Mouse (Mus musculus): ENCODE data around the gene Olfr692. TPM values are rescaled to one million over a fixed set of nuclear protein-coding genes. Genes with fewer than 3 reads are reported as not detected.
A peak's percentile ranks its signal among the peaks of the same experiment; 100 is the strongest.
"Not testable (repeated sequence)": the region's sequence is repeated elsewhere in the genome, so short reads cannot be mapped to it uniquely, and the experiment has no call there.

Gene Olfr692
- total RNA-seq (2021) = not detected
- long read RNA-seq, experiment 1 = 0 reads
- long read RNA-seq, experiment 2 = 0 reads

DNA sequence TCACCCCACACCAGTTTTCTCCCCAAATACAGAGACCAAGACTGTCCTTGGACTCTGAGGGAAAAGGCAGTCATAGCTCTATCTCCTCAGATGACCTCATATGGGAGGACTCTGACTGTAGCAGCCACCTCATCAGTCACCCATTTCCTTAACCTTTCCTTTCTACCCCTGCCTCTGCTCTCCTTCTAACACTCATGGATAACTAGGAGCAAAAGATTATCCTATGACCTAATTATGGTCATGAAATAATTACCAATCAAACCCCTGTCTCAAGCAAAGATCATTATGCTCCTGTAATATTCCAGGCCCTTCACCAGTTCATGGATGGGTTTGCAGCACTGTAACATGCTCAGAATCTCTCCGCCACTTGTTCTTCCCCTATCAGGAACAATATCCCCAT is at the start of gene Olfr692:
Gene Olfr692, plus strand, starts transcription at position 301 of the 400 bp plus-strand sequence.
- DNase-seq = no peak

DNA sequence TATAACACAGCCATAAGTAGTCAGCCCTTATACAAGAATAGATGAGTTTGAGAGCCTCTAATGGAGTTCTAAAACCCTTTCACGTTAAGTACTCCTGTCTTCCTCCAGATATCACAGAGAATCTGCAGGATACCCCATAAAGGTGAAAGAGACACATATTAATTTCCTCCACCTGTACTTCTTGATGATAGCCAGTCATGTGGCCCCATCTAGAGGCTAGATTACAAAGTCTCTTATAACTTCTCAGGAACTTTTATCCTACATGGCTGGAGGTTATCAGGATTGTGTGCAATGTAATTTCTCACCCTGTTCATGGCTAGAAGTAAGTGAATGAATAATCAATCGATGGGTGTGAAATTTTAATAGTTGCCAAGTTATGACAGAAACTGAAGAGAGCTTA is 42.7 kb upstream of the Olfr692 start:
- no peak for DNase-seq

DNA sequence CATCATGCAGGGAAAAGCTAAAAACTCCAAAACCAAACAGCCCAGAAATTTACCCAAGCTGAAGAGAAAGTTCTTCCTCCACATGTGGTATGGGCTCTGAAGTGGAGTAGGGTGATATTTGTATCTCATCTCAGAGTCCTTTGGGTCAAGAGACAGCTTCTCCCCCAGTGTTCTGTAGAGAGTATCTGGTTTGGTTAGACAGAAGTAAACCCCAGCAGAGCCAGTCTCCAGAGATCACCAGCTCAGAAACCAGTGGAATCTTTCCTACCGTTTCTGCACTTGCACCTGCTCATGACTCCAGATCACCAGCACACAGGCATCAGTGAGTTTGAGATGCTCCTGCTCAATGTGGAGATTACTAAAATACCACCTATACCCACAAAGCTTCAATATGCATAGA is 34.0 kb upstream of the Olfr692 start, which contains the start of gene Olfr690:
Gene Olfr690, minus strand, starts transcription at position 101 of the 400 bp plus-strand sequence.
- no peak for DNase-seq

DNA sequence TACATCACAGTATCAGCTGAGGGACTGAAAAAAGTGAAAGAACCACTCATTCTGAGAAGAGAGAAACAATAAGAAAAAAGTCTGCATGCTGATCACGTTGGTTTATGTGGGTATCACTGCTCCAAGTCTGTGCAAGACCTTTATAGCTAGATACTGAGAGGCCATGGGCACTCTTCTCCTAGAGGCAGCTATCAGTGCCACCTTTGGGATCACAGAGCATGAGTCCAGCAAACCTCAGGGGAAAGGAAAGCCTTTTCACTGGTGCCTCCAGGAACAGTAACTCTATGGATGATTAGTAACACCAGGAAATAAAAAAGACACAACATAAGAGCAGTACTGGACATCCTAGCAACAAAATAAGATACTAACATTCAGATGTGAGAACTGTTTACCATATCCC is 25.9 kb upstream of the Olfr692 start, which contains the start of gene Olfr691:
Gene Olfr691, minus strand, starts transcription at position 101 of the 400 bp plus-strand sequence.
- DNase-seq = no peak

DNA sequence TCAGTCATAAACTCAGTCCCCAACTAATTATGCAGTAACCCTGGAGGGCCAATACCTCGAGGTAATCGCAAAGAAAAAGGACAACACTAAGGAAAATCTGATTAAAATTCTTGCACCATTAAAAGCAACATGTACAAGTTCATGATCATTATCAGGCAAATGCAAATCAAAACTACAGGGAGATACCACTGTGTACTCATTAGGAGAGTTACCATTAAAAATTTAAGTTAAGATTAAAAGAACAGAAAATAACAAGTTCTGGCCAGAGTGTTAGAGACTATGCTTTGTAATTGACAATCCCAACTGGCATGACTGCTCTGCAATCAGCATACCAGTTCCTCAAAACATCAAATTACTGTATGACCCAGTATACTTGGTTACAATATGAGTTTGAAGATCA is 25.3 kb upstream of the Olfr692 start:
- no peak for DNase-seq

DNA sequence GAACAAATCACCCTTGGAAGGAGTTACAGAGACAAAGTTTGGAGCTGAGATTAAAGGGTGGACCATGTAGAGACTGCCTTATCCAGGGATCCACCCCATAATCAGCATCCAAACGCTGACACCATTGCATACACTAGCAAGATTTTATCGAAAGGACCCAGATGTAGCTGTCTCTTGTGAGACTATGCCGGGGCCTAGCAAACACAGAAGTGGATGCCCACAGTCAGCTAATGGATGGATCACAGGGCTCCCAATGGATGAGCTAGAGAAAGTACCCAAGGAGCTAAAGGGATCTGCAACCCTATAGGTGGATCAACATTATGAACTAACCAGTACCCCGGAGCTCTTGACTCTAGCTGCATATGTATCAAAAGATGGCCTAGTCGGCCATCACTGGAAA is 12.0 kb upstream of the Olfr692 start:
- not testable (repeated sequence) for DNase-seq

DNA sequence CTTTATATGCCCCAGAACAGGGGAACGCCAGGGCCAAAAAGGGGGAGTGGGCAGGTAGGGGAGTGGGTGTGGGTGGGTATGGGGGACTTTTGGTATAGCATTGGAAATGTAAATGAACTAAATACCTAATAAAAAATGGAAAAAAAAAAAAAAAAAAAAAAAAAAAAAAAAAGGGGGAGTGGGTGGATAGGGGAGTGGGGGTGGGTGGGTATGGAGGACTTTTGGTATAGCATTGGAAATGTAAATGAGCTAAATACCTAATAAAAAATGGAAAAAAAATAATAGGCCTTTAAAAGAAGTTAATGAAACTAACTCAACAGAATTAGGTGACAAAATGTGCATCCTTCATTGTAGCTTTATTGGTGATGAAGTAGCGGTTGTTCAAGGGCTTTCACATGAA is 11.5 kb upstream of the Olfr692 start:
- not testable (repeated sequence) for DNase-seq

DNA sequence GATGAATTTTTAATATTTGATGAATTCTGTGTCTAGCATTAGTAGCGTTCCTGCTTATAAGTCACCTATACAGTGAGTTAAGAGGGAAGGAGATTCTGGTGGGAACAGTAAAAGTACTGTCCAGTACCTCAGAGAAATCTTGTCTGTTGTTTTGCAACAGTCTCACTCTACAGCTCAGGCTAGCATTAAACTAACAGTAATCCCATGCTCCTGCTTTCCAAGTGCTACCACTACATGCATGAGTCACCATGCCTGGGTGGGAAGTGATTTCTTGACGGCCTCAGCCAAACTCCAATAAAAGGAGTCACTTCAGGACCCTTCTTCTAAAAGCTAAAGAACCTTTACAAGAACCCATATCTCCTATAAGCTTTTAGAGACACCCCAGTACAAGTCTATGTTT is 6.3 kb upstream of the Olfr692 start:
- DNase-seq = no peak

DNA sequence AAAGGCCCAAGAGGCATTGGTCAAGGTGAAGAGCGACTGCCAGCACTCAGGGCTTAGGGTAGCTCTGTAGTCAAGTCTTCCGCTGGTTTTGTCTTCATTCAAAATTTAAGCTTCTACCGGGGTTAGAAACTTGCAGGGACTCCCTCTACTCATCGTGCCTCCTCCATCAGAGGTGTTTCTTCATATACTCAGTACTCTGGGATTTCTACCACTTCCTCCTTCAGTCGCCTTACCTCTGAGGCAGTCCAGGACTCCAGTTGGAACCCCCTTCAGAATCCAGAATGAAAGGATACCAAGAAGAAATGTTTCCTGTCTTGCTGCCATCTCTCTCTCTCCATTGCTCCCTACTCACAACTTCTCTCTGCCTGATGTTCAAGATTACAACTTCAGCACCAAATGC is 762 bp upstream of the Olfr692 start:
- DNase-seq = no peak

DNA sequence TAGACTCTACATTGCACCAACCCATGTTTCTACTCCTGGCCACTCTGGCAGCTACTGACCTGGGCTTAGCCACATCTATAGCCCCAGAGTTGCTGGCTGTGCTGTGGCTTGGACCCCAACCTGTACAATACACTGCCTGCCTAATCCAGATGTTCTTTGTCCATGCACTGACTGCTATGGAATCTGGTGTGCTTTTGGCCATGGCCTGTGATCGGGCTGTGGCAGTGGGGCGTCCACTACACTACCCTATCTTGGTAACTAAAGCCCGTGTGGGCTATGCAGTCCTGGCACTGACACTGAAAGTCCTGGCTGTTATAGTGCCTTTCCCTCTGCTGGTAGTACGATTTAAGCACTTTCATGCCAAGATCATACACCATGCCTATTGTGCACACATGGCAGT is 491 bp downstream of the Olfr692 start:
- no peak for DNase-seq

DNA sequence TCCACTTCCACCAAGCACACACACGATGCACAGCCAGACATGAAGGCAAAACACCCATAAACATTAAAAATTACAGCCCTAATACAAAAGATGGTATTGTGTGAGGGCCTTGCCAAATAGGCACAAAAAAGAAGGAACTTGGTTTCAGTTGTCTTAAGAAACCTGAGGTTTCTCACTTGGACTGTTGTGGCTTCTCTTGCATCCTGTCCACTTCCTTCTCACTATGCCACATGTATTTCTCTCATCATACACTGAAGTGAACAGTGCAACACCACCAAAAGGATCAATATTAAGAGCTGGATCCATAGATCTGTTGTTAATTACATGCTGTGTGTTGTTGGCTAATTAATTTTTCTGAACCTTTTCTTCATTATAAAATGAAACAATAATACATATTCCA is 4.9 kb downstream of the Olfr692 start:
- DNase-seq = no peak

DNA sequence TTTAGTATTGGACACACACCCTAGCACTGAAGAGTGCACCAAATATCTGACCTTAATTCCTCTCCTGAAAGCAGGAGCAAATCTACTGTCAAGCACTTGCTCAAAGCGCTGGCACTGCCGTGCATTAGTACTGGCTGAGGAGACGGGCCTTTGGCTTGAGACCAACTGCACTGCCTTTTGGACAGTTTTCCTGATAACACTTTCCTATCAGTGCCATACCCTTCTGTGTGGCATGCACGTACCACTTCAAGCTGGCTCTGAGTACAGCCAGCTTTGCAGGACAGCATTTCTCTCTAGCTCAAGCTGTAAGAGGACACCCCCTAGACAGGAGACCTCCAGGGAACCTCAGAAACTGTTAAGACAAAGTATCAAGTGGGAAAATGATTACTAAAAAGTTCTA is 5.5 kb downstream of the Olfr692 start:
- peak; percentile 24 to 33 for DNase-seq

DNA sequence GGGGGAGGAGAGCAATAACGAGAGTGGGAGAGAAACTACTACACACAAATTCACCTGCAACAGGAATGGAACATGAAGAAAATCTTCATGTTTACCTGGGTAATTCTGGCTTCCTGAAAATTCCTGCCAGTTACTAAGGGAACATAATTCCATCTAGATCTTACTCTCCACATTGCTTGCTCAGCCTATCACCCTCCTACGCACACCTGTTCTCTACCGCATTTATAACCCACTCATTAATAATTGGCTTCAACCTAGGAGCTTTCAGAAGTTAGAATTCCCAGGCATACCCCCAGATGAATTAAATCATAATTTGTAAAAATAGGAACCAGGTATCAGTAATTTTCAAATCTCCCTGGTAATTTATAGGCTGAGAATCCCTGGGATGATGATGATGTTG is 5.9 kb downstream of the Olfr692 start:
- no peak for DNase-seq

DNA sequence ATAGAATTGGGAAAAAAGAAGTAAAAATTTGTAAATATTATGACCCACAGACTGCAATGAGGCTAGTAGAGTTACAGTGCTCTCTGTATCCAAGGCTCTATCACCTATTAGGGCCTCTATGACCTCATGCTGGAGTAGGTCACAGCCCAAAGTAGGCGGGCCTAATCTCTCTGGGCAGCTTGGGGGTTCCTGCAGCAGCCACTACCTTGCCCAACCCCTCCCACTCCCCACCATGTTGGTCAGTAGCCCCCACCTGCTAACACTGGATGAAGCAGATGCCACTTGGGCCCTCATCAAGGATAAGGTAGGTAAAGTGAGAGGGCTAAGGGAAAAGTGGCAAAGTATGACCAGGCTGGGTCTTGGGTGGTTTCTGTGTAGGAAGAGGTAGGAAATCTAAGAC is 6.8 kb downstream of the Olfr692 start, which contains the start of gene Gm5901:
Gene Gm5901, plus strand, starts transcription at position 173 of the 400 bp plus-strand sequence.
- no peak for DNase-seq

DNA sequence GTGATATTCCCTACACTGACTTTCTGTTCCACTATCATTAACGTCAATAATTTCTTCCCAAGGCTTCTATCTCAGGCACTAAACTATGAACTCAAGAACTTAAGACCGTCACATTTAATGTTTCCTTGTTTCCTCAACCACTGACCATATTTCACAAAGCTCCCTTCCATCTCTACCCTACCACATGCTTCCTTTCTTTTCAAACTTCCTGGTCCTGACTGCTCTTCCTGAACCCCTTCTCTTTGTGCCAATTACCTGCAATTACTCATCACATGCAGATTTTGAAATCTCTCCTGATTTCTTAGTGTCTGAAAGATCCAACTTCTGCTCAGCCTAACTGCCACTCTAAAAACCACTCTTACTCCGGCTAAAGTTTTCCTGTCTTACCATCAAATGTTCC is 12.3 kb downstream of the Olfr692 start:
- DNase-seq = no peak

DNA sequence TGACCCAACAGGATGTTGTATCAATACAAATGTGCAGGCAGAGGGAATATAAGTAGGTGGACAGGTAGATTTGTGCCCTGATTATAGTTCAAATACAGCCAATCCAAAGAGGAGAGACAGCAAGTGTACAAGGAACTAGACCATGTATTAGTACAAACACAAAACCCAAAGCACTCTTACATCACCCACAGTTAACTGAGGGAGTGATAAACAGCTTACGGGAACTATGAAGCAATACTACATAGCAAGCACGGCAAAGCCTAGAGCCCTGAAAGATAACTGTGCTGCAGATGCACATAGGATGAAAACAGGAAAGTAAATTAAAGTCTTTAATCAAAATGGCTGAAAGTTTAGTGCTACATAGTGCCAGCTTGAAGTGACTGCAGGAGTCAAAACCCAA is 19.7 kb downstream of the Olfr692 start:
- DNase-seq = no peak

DNA sequence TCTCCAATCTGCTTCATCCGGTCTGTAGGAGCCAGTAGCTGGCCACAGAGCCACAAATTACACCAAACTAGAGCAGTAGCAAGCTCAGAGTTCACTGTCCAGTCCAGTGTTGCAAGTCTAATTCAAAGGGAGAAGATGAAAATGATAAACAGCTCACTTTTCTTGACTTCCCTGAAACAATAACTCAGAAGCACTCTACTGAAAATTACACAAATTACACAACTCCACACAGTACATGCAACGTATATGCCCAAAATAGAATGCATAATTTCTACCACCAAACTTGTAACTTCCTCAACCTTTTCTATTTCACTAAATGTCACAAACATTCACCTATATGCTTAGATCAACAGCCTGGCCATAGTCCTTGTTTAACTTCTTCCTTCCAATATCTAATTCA is 22.2 kb downstream of the Olfr692 start:
- no peak for DNase-seq

DNA sequence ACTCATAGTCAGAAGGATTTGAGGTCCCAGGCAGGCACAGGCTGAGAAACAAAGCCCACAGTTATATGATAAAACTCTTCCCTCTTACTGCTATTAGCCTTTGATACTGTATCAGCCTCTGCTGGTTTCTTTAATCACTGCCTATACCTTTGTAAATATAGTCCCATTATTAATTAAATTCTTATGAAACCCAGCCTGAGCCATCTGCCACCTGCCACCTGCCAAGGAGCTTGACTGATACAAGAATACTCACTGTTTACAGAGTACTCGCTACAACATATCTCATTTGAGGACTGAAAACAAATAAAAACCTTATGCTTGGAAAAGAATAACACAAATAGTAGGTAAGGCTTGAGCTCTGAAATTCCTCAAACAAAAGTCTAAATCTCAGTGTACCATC is 26.6 kb downstream of the Olfr692 start:
- DNase-seq = no peak

DNA sequence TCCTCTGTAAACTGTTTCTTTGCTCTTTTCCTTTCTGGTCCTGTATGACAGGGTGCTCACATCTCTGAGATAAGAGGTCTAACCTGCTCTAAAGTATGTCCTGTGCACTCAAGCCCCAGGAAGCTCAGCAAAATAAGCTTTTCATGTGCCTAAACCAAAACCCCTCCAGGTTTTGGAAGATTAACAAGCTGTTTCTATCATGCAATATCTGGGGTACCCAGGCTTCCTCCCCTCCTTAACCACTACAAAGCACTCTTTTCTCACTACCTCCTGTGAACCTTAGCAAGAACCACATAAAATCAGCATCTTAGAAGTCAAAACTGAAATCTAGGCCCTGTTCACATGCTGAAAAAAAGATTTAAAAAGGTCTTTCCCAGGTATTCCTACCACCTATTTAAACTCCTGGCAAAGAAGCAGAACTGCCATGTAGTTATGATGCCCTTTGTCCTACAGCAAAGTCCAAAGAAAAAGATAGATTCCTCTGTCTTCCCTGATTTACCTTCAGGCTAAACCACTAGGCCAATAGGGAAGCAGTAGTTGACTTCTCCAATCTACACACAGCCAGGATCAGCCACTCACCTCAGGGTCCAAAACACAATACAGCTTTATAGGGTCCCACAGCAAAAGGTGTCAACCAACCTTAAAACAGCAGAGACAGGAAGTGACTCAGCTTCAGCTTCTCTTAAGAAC is 27.2 kb downstream of the Olfr692 start:
- DNase-seq = no peak

DNA sequence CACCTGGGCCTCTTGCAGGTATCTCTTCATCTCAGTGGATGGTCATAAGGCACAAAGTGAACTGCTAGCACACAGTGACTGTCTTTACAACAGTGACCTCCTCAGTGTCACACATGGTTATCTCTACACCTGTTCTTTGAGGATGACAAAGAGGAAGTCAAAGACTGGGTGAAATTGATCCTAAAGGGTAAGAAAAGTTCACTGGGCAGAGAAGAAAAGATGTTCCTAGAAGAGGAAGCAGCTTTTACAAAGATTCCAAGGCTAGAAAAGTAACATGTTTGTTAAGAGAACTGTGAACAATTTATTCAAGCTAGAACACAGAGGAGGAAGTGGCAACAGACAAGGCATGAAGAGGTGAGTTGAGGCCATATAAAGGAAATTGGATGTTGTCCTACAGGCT is 28.1 kb downstream of the Olfr692 start:
- no peak for DNase-seq

DNA sequence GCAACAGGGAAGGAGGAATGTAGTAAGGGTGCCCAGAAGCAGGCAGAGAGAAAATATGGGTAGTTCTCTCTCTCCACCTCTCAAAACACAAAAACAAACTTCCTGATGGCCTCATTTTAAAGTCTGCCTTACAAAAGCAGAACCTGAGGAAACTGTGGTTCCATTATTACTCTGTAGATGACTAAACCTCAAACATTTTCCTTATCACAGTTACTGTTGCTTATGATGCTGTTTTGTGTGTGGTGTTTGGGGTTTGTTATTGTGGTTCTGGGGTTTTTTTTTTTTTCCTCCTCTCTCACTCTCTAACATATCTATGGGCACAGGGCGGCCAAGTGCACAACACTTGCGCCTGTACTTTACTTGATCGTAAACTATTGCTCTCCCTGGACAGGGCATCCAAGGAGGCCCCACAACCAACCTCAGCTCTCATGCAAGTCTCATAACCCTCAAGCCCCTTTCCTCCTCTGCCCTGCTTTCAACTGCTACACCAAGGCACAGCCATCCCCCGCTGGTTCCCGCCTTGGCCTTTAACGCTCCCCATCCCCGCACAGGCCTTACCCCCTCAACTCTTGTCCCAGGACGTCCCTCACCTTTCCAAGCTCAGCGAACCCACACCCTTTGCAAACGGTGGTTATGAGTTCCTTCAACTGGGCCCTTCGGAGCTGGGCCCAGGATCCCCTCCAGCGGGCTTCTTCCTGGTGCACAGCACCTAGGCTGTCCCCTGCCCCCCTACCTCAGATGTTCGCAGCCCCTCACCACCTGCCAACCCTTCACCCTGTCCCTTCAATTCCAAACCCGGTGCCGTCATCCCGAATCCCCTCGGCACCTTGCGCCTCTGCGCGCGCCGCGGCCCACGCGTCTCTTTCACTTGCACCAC is 31.3 kb downstream of the Olfr692 start:
- peak in 1 of 2 experiments; percentile 12 for DNase-seq

DNA sequence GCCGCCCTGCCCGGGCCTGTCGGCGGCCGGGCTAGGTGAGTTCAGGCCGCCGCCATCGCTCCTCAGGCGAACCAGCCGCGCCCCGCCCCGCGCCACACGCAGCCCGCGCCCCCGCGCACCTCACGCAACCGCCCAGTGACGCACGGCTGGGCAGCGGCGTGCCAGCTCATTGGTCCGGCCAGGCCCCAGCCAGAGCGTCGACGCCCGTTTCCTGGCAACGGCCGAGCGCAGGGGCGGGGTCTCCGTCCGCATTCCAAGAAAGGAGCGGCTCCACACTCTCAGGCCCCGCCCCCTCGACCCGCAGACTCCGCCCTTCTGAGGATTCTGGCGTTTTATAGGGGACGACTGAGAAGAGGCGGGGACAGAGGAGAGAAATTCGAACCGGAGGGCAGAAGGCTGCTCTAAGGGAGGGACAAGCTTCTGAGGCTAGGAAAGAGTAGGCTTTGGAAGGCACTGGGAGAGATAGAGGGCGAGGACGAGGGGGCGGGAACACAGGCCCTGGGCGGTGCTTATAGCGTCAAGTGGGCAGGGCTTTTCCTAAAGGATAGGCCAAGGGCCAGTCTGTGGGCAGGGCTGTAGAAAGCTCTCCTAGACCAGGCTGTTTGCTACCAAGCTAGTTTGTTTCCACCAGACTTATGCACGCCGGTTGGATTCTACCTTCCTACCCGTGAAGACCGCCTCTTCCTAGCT is 32.0 kb downstream of the Olfr692 start, which contains the start of gene Fam160a2:
Gene Fam160a2, minus strand, starts transcription at position 120 of the 690 bp plus-strand sequence.
- peak; percentile 100 for DNase-seq

DNA sequence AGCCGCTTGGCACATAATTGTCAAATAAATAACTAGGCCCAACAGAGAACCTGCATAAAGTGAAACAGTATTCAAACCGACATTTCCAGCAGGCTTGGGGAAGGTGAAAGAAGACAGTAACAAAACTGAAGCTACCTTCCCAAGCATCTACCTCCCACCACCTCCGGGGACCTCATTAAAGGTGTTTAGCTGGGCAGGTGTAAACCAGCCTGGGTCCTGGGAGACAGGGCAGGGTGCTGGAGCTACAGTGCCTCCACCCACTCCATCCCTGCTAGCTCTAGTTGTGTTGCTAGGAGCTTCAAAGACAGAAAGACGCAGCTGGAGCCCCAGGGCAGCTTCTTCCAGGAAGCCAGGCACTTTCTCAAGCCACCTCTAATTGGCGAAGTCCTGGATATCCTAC is 36.2 kb downstream of the Olfr692 start, which contains the start of gene Cnga4:
Gene Cnga4, plus strand, starts transcription at position 301 of the 400 bp plus-strand sequence.
- DNase-seq = no peak

Measured in adrenal gland, postnatal 36 days (tissue).